Mouse (Mus musculus) thymus, adult 18-20 months (tissue): ENCODE measurements around the gene Gtf2f1.

ENCODE experiments used
- DNase-seq, 2 experiments: peaks; one replicate each; pipeline ENCODE4 v3.0.0; 2022; ENCODE audit warnings: mixed read lengths in 2 of 2

Gtf2f1 gene

DNA sequence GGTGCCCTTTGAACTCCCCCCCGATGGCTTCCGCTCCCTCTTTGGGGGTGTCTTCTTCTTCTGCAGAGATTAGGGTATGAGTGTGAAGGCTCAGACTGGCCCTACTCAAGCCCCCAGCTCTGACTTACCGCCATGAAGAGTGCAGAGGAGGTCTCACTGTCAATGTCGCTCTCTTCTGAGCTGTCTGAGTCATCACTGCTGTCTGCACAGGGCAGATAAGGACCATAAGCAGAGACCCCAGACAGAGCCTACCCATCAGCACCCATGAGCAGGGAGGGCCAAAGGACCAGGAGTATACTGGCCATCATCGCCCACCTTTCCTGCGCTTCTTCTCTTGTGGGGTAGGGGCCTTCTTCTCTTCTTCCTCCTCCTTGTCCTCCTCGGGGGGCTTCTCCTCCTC, 7.1 kb downstream of the Gtf2f1 start:
- DNase-seq, result no peak

DNA sequence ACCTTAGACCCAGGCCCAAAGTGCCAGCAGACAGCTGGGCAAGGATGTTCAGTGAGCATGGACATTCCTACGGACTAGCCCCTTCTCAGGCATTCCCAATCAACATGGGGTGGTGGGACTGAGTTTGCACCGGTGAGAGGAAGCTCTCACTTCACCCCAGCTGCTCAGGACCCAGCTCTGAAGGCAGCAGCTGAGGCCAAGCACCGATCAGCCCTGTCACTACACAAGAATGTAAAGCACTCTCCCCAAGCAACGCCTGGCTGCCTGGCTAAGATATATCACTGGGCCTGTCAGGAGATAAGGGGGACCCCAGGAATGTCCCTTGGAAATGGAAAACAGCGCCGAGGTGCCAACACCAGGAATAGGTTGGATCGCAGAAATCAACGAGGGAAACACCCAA, 9.9 kb downstream of the Gtf2f1 start:
- no peak for DNase-seq

DNA sequence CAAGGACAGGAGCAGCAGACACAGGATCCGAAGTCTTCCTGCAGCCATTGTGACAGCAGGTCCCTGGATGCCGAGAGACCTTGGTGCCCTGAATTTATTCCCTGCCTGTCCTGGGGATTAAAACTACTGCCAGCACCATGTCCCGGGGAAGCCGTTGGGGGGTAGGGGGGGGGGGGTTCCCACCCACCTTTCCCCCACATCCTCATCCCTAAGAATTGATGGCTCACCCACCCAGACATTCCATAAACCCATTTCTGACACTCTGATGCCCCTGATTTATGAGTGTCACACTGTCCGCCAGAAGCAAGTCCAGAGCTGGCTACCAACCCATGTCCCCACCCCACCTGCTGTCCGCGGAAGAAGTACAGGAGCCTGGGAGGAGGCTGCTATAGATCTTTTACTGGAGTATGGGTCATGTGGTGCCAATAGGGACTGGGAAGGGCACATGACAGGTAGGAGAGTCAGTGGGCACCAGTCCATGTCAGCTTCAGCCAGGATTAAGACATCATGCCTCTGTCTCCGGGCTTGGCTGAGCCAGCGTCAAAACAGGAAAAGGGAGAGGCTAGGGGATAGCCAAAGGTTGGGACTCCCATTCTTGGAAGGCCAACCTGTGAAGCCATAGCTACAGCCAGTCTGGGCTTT, 11.0 kb downstream of the Gtf2f1 start, which contains the start of gene Pspn:
TSS of gene Pspn (minus strand) at position 51 of the 642 bp plus-strand sequence.
- no peak for DNase-seq

- DNase-seq, result no peak
These were observed 11.7 kb downstream of the Gtf2f1 start for GRCm38 (mm10) chr17:56999414-56999813.

DNA sequence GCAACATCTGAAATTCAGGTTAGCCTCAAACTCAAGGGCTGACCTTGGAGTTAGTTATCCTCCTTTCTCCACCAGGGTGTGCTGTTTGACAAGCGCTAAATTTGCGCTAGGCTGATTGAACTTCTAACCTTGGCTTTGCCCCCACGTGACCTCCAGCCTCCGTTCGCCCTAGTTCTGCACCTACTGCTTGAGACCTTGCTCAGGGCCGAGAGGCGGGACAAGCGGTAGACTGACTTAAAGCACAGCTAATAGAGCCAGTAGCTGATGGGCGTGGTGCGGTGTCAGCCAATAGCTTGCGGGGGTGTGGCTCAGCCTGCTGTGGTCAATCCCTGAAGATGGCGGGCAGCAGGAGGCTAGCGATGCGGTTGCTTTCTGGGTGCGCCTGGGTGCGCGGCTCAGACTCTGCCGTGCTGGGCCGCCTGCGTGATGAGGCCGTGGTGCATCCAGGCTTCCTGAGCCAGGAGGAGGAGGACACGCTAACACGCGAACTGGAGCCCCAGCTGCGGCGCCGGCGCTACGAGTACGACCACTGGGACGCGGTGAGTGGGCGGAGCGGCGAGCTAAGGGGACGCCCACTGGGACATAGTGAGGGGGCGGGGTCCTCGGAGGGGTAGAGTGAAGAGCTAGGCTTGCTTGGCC, 13.9 kb downstream of the Gtf2f1 start, which contains the start of gene Alkbh7:
TSS of gene Alkbh7 (plus strand) at position 311 of the 639 bp plus-strand sequence.
- peak; percentile 94 to 97 for DNase-seq

DNA sequence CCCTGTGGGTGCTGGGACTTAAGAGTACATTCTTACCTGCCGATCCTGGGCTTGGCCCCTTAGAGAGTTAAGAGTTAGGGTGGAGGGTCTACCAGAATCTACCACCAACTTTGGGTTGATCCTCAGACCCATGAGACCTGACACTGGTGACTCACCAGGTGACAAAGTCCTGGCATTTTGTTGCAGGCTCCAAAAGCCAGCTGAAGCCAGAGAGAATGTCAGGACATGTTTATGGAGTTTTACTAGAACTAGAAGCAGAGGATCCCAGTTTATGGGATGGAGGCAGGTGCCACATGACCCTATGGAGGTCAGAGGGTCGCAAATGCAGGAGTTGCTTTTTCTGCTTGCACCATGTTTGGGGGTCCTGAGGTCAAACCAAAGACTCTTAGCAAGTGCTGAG, 14.6 kb downstream of the Gtf2f1 start:
- no peak for DNase-seq

GRCm38 (mm10) chr17:56995046-56995445, 16.0 kb downstream of the Gtf2f1 start:
- DNase-seq, result no peak

DNA sequence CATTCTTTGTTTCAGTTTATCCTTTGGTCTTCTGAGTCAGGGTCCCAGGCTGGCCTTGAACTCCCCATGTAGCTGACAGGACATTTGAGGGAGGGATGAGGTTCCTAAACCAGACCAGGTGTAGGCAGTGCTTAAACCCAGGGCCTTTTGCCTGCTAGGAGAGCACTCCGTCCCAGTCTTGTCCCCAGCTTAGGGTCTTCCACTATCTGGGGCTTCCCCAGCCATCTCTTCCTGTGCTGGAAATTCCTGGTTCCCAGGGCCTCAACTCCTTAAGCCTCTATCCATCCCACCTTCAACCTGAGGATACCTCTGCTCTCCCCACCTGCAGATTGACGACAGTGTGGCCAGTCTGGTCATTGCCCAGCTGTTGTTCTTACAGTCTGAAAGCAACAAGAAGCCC, 20.1 kb downstream of the Gtf2f1 start:
- no peak for DNase-seq

DNA sequence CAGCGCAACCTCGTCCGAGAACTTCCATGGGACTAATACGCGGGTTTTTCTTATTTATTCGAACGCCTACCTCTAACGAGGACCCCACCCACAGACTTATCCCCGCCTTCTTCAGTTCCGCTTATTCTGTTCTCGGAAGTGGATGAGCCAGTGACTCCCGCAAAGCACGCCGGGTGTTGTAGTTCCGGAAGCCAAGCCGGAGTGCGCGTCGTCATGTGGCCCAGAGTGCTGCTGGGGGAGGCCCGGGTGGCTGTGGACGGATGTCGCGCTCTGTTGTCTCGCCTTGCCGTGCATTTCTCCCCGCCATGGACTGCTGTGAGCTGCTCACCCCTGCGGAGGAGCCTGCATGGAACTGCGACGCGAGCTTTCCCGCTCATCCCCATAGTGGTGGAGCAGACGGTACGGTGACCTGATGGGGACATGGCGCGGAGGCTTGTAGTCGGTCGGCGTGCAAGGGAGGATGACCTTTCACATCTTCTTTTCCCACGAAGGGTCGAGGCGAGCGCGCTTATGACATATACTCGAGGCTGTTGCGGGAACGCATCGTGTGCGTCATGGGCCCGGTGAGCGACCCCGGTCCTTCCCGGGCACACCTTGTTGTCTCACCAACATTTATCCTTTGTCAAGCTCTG, 20.9 kb downstream of the Gtf2f1 start, which contains the start of gene Clpp:
TSS of gene Clpp (plus strand) at position 191 of the 632 bp plus-strand sequence.
- peak; percentile 94 to 95 for DNase-seq

DNA sequence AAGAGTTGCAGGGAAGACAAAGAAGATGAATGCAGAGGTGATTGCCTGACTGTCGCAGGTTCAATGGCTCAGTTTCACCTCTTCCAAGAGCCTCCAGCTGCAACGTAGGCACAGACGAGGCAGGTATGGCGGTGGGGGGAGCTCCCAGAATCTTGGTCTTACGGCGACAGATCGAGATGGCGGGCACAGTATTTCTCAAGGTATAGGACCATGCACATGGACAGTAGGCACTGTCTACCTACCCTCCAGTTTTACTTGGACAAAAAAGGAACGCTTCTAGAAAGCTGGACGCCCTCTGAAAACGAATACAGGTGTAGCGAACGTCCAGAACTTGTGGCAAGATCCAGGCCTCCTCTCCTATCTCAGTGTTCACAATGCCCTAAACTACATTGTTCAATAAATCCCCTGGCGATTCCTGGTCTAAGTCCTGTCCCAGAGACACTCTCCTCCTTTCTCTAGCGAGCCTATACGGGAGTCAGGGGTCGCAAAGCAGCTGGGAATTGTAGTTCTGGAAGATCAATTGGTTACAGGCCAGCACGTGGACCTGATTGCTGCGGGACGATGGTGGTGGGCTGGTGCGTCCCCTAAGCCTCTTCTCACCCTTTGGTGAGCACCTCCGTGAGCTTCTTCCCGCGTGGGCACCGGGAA, 21.5 kb downstream of the Gtf2f1 start:
- peak in 1 of 2 experiments; percentile 31 for DNase-seq

- no peak for DNase-seq
These were observed 22.1 kb downstream of the Gtf2f1 start for GRCm38 (mm10) chr17:56988921-56989430.

DNA sequence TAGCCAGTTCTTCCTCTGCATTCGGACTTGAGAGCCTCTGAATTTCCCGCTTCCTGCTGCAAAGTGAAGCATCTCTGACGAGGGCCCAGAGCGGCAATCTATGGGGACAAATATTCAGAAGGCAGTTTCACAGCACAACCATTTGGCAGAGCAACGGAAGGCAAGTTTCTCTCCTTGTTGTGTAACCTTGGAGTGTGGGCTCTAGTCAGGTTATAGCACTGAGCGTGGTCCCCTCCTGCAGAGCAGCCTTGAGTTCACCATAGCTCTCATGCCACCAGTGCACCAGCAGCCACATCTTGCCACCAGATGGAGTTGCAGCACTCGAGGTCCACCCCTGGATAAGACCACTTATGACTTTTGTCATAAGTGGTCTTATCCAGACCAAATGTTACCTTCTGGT, 22.6 kb downstream of the Gtf2f1 start:
- DNase-seq, result no peak

DNA sequence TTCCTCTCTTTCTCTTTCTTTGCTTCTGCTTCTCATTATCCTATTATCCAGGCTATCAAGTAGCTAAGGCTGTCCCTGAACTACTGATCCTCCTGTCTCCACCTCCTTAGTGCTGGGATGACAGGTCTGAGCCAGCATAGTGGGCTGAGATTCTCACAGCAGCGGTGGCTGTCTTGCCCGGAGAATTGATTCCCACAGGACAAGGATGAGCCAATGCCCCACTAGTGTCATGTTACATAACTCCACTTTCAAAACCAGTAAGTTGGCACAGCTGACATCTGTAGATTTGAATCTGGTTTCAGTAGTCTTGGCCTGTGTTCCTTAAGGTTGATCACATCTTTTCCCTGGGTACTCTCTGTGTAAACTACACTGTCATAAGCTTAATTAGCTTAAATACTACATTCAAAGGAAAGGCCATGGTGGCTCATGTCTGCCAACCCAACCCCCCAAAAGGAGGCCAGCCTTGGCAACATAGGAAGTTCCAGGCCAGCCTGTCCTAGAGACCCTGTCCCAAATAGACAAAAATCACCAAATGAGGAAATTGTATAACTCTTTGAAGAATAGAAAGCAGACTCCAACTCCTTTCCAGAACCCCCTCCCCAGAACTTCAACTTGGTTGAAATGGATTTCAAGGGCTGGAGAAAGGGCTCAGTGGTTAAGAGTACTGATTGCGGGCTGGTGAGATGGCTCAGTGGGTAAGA, 24.8 kb downstream of the Gtf2f1 start:
- no peak for DNase-seq

DNA sequence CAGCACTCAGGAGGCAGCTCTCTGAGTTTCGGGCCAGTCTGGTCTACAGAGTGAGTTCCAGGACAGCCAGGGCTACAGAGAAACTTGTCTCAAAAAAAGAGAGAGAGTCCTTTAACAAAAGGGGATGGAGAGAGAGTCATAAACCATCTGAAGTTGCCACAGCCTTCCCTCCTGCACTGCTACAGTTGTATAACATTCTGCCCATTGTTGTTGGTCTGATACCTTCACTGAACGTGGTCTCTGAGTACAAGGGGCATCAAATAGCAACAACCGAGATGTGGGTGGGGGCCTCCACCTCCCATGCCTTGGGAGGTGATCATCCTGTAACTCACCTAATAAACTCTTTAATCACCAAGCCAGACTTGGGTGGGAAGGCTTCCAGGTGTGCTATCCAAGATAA, 25.4 kb downstream of the Gtf2f1 start:
- DNase-seq, result no peak

DNA sequence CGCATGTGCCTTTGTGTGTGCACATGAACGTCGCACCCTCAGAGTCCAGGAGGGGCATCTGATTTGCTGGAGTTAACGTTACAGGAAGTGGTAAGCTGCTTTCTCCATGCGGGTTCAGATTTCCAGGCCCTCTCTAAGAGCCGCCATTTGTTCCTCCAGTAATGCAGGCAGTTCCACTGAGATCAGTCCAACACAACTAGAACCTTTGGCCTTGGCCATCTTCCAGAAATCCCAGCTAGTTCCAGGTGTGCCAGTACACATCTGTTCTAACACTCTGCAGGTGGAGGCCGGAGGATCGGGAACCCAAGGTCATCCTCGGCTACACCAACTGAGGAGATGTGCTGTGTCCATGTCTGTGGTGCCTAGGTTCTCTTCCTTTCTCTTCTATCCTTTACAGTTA, 26.2 kb downstream of the Gtf2f1 start:
- no peak for DNase-seq

GRCm38 (mm10) chr17:56982013-56982412, 29.1 kb downstream of the Gtf2f1 start, which contains the start of gene Acer1:
Gene Acer1, minus strand, starts transcription at chr17:56982126.
- no peak for DNase-seq

DNA sequence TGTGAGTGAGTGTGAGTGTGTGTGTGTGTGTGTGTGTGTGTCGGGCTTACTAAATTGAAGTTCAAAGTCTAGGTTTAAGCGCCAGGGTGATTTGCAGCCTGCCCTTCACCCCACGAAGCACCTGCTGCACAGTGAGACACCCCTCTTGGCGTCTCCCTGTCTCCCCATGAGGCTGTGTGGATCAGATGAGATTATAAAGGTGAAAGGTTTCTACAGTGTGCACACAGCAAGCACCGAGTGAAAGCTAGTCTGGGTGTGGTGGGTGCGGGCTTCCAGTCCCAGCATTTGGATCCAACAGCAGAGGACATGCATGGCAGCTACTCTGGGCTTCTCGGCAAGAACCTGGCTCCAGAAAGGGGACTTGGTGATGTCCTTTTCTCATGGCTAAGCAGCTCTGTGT, 30.0 kb downstream of the Gtf2f1 start:
- no peak for DNase-seq

GRCm38 (mm10) chr17:56979524-56979923, 31.6 kb downstream of the Gtf2f1 start:
- DNase-seq, result no peak

DNA sequence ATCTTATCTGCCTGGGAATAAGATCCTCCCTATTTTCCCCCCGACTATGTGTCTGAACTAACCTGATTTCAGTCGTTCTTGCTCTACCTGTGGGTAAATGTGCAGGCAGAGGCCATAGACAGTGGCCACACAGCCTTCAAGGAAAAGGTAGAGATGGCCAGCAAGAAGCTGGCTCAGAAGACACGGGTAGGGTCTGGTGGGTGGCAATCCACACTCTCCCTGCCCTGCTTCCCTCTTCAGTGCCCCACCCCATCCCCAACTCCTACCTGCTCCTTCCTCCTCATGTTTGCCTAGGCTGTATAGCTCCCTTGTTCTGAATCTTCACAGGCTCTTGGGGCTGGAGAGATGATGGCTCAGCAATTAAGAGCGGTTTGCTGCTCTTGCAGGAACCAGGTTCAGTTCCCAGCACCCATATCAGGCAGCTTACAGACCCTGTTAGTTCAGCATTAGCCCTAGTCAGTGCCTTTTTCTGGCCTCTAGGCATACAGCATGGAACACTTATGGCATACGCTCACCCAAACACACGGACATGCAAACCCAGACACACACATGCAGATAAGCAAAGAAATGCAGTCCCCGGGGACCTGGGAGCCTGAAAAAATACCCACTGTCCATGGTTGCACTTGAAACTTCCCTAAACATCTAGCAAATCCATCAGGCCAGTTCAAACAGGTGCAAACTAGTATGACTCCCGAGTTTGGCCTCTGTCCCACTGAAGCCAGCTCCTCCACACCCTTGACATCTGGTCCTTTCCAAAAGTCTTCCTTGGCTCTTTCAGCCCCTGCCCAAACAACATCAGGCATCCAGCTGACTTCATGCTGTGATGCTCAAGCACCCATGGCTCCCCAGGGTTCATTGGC, 34.3 kb downstream of the Gtf2f1 start:
- no peak for DNase-seq

DNA sequence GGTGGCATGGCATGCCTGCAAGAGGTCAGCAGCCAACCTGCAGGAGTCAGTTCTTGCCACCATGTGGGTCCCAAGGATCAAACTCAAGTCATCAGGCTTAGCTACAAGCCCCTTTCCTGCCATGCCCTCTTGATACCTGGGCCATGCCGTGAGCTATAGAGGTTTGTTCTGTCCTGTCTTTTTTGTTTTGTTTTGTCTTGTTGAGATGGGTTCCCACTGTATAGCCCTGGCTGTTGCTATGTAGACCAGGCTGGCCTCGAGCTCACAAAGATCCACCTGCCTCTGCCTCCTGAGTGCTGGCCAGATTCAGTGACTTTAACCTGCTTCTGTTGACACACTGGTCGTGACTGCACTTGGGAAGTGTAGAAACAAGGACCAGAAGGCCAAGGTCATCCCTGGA, 35.7 kb downstream of the Gtf2f1 start:
- no peak for DNase-seq

- DNase-seq, result no peak
These were observed 36.3 kb downstream of the Gtf2f1 start for GRCm38 (mm10) chr17:56974708-56975240.
